Mouse (Mus musculus): ENCODE data around the gene Ttc9.

DNA sequence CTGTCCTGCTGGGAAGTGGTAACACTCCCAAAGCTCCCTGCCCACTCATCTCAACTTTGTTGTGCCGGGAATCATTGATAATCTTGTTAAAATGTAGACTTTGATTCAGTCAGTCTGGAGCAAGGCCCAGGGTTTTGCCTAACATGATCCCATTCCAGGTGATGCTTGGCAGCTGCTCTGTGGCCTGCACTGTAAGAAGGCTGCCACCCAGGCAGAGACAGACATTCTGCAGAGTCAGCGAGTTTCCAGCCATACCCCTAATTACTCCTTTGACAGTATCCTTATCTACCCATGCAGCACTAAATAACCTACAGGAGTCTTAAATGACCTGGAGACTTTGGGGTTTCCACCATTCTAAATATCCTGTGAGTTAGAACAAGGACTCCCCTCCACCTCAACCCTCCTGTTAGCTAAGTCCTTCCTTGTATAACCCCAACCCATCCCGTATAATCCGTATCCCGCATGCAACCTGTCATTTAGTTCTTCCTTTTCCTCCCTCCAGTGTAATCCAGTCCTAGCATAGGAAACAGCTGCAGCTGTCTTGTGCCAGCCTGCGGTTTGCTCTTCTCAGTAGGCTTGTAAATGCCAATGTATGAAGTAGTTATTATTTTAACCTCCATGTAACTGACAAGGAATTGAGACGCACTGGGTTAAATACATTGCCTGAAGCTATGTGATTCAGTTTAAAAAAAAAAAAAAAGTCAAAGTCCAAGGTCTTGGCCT is 48.9 kb downstream of the Ttc9 start:
- TF ChIP-seq POLR2A (IDR thresholded peaks at IDR 0.05; ENCODE audit: control insufficient read depth, low read depth, low read length) (no peak), CTCF (IDR thresholded peaks at IDR 0.05; ENCODE audit: control insufficient read depth, insufficient read depth, insufficient replicate concordance, low read depth, low read length) (no peak)
